Mouse (Mus musculus) monocyte, adult 2 months (primary cell): ENCODE measurements at regions not wholly inside any gene's neighbourhood (a gene's known extent, or its start where the extent isn't known, plus 50 kb on each side); places are given as distances from the start of the nearest gene placed in this dataset.

Experiments
- DNase-seq, 2 experiments: peaks; one replicate each; pipeline ENCODE4 v3.0.0; 2022; ENCODE audit warnings: low spot score in 2 of 2, low read depth in 1 of 2

DNA sequence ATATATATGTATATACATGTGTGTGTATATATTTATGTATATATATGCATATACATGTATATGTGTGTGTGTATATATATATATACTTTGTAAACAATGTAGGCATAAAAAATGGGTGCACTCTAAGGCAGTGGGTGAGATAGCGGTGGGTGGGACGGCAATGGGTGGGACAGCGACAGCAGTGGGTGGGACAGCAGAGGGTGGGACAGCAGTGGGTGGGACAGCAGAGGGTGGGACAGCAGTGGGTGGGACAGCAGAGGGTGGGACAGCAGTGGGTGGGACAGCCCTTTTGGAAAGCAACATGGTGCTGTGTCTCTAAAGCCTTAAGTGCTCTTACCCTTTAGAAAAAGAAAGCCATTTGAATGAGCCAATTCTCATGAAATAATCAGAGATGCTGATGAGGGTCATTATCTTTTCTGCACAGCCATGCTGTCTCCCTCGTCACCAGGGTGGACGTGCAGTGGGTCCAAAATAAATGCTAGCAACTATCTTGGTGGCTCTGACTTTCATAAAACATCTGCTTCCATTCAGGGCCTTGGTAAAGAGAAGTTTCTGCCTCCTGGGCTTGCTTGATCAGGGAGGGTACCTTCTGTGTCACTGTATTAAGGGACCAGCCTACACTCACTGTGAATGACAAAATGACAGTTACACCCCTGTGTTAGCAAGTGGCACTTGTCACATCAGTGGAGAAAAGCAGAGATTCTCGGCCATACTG is 119.3 kb upstream of the Slc44a1 start:
- DNase-seq = no peak

DNA sequence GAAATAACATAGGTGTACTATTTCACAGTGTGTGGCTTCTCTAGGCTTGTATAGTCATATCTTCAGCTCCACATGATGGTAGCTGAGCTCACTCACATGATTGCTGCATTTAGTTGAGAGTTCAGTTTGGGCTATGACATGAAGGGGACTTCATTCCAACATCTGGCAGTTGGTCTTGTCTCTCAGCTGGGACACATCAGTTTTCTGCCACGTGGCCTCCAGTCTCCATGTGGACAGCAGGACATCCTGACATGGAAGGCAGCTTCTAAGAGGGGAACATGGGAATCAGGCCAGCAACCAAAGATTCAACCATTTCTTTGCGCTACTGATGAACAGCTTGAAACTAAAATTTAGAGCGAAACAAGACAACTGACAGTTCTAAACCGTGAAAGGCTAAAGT is 121.2 kb upstream of the Slc44a1 start:
- no peak for DNase-seq

DNA sequence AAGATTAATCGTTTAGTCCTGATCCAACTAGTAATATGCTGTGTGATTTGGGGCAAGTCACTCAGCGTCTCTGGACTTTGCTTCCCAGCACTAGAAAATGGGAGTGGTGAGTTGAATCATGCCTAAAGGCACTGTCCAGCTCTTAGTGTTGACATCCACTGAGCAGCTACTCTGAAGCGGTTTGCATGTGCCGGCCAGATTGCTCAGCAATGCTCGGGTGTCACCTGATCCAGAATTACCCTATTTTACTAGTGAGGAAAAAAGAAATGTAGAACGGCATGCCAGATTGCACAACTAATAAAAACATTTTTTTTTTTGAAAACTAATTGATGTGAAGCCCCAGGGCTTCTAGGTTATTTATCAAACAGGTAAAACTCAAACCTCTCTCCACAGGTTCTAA is 122.0 kb upstream of the Slc44a1 start:
- DNase-seq = no peak

DNA sequence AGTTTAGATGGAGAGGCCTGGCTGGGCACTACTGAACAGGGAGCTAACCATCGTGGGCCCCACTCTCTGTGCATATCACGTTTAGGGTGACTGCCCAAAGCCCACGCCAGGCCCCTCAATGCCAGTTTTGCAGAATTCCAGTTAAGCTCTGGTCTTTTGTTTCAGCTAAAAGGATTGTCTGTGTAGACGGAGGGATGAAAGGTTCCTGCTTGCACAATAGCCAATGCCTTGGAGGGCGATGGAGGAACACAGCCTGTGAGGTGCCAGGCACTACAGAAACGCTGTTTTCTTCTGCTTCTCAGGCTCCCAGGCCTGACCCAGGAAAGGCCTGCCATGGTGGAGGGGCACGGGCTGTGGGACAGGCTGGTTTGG is 122.8 kb upstream of the Slc44a1 start:
- DNase-seq = no peak

DNA sequence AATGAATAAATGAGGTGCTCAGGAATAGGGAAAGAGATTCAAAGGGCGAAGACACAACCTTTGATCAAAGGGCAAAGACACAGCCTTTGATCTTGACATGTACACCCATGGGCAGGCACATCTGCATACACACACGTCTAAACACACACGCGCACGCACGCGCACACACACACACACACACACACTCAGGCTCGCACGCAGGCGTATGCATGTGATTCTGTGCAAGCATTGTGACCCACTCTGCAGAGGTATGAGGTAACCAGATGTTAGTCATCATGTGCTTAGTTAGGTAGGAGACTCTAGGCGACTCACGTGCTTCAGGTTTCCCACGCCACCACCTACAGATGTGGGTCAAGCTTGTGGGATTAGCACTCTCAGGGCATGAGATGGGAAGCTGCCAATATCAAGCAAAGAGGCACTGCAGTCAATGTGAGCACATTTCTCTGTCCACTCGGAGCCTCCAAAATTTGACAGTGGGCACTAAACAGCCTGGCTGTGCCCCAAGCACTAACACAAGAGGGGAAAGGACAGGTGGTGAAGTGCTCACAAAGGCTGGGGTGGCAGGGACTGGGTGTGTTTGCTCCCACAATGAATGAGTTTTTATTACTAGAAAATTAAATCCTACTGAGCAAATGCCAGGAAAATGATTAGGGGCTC is 123.3 kb upstream of the Slc44a1 start:
- no peak for DNase-seq

DNA sequence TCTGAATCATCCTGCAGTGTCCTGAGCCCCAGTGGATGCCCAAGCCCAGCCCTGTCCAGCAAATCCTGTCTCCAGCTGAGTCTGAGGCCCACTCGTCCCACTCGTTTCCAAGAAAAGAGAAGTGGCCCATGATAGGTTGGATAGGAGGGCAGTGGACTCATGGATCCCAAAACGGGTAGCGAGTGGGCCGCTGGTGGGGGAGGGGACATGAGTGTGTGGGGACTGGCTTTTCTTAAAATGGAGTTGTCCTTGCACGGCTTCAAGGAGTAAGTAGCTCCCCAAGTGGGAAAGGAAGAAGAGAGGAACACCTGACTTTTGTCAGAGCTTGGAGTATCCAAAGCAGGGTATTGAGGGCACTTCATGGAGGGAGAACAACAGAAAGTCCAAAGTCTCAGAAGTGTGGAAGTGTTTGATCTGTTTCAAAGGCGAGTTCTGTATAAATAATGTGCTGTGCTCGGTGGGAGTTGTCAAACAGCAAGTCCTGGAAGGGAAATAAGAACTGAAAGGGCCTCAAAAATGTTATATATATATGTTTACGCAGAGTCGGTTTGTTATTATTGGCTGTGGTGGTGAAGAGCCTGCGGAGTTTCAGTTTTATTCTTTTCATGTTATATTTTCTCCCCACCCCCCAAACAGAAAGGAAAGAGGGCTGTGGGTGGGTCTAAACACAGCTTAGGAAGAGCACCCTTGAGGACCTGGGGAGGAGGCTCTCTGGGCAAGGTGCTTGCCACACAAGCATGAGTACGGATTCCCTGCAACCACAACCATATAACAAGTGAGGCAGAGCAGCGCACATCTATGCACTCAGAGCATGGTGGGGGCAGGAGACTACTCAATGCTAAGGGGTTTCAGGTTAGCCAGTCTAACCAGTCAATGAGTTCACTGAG is 124.1 kb upstream of the Slc44a1 start:
- DNase-seq = no peak

DNA sequence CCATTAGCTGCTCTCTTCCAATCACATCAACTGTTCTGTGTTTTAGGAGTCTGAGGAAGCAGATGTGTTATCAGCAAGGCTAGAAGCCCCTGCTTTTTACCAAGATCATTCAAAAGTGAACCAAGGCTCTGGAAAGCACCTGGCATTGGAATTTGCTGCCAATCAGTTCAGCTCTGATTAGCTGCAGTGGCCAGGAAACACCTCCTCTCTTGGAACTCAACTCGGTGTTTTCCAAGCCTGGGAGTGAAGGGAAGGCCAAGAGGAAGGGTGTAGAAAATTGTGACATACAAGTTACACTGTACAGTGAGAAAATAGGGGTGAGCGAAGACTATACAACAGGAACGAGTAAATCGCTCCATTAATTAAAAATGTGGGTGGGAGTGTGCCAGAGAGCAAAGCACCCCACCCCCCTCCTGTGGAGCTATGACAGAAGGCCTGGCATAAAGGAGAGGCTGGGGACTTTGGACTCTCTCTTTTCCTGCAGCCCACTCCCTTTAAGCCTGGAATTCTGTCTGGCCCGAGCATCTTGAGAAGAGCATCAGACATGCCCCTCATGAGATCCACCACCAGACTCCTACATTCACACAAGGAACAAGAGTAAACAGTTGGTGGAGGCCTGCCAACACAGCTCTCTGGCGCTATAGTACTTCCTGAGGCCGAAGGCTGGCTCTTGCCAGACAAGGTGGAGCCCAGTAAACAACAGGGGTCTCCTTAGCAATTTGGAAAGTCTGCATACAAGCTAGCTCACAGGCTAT is 124.9 kb upstream of the Slc44a1 start:
- DNase-seq = no peak

DNA sequence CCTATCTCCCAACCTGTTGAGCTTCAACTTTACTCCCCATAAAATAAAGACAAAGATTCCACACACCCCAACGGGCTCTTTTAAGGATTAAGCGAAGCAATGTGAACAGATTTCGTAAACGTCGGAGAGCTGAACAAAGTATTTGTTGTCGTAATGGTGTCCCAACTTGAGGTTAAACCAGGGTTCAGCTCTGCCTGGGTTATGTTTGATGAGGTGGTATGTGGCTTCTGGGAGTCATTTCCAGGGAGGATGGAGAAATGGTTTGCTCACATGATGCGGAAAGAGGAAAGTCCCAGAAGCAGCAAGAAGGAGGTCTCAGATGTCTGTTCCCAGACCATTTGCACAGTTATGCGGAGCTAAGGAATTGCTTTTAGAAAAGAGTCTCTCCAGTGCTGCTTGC is 126.1 kb upstream of the Slc44a1 start:
- DNase-seq = no peak

DNA sequence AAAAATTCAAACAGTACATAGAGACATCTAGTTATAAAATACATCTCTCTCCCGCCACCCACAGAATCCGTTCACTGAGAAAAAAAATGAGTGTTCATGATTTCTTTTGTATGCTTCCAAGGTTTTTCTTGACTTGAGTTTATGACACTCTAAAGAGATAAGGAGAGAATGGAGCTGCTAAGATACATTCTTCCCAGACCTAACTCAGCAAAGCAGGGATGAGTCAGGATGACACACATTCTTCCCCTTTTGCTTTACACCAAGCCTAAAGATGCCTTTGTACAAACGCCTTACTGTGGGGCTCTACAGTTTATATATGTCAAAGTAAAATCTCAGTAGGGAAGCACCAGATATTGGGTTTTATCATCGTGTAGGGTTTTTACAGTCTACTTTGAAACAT is 133.1 kb upstream of the Slc44a1 start:
- no peak for DNase-seq

DNA sequence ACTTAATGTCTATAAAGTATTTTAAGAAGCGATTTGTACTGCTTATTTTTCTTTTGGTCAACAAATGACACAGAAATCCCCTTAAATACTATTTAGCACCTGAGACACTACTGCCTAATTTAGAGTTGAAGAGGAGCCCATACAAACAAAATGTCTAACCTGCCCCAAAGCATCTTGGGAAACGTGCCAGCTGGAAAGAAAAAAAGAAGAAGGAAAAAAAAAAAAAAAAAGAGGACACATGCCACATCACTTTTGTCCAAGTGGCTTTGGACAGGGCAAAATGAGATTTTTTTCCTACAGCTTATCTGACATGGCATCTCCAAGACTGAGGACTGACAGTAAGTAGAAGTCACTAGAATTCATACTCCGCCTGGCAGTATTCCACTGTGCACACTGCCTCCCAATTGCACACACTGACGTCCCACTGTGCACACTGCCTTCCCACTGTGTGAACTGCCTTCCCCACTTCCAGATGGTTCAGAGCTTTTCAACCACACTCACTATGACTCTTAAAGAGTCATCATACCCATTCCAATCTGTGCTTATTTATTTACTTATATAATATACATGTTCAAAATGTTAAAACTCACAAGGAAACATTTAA is 135.3 kb upstream of the Slc44a1 start:
- no peak for DNase-seq

DNA sequence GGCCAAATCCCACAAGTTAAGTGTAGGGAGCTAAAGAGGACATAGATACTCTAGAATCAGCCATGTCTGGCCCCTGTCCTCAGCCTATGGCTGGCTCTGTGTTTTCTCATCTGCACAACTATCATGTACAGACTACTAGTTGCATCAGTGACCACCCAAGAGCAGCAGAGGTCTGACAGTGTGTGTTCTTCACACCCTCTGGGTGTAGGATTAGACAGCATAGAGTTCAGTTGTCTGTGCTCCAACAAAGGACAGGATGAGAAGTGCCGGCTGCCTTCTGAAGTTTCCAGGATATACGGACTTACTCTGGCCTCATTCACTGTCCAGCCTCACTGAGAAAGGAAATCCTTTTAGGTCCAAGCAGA is 135.9 kb upstream of the Slc44a1 start:
- no peak for DNase-seq

DNA sequence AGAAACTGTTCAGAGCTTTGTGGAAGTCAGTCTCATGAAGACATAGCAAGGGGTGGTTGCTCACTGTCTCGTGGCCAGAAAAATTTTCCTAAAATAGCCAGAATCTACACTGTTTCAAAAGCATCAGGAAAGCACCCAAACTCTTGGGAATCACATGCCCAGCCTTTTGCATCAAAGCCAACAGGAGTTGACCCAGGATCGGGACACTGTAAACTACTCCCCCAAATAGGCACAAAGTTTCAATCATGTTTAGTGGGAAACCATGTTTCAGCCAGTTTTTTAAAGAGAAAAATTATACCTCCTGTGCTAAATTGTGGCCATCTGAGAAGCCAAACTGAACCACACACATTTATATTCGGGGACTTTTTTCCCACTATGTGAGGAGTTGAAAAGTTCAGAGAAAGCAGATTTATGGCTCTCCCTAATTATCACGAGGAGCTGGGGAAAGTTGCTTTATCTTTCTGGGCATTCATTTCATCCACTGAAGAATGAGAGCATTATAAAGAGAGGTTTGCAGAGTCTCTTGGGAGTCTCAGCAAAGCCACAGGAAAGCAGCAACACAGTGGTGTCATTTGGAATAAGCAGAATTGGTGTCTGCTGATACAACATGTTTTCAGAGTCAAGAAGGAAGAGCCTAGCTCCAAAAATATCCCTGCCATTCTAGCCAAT is 136.5 kb upstream of the Slc44a1 start:
- no peak for DNase-seq

DNA sequence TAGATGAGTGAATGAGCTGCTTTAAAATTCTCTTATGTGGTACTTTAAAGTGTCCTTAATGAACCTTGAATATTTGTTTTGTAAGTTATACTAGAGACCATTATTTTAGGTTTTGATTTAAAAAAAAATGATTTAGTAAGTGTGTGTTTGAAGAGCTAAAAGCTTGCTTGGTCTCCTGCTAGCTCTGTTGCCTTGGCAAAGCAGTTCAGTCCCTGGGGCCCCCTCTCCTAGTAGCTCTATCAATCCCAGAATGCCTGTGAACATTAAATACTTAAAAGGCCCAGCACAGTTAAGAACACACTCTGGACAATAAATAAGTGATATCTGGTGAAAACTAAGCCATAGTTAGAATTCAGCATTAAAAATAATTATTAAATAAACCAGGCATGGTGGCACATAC is 138.3 kb upstream of the Abca1 start:
- DNase-seq = no peak

DNA sequence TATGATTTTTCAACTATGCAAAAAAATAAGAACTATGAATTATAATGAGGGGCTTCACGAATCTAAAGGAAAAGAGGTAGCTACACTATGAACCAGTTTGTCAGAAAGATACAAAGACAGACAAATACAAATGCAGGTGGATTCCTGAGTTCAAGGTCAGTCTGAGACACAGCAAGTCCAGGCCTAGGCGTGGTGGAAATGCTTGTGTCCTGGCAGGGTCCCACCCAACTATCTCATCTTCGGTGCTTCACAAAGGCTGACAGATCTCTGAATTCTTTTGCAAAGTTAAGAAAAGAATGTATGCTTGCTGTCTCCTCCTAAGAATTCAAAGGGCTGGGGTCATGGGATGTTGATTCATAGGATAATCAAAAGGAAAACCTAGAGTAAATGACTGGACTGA is 132.9 kb upstream of the Abca1 start:
- DNase-seq = no peak

DNA sequence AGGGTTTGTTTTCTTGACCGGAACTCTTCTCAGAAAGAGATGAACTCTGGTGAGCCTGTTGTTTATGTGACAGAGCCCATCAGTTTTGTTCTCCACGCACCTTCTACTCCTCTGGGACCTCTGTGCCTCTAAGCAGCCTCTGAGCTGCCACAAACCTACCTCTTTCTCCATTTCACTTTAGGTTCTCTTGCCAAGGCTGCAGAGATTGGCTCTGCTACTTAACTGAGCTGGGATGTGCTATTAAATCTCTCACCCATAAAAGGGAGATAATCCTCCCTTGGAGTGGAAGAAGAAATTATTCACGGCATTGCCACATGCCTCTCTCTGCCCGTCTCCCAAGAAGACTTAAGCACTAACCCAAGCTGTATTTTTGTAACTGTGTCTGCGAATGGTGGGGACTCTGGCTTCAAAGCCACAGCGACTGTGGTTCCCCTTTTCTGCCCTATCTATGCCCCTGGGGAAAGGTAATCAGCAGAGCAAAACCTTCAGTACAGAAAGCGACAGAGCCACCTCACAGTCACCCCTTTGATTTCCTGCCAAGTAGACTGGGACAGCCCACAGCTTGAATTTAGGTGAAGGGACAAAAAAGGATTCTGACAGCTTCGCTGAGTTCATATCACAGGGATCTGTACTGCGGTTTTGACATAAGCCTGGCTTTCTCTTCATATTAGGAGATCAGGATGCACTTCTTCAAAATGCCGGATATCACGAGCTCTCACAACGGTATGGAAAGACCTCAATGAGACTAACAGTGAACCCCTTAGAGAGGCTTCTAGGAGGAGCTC is 118.2 kb upstream of the Abca1 start:
- DNase-seq = no peak

DNA sequence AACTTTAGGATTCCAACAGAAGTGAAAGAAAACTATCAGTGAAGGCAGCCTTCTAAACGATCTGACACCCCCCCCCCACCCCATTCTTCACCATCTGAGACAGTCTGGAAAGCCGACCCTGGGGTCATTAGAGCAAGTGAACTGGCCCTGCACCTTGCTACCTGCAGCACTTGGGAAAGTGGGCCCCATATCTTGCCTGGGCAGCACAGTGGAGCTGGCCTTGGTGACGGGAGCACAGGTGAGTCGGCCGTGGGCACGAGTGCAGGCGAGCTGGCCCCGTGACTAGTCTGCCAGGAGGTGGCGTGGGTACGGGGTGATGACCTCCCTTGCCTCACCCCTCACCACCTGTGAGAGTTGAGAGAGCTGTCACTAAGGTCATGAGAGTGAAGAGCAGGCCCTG is 110.7 kb upstream of the Abca1 start:
- no peak for DNase-seq

DNA sequence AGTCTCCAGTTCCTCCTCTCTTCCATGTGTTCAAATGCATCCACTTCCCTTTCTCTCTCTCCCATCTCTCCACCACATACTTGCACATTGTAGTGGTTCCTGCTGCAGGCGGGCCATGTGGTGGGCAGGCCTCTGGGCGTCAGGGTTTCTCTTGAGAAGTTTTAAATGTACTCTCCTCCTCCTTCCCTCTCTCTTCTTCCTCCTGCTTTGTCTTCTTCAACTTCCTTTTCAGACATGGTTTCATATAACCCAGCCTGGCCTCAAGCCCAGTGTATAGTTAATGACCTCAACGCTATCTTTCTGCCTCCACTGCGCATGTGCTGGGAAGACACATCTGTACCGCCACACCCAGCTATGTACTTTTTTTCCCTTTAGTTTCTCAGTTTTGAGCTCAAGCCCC is 110.3 kb upstream of the Abca1 start:
- no peak for DNase-seq

DNA sequence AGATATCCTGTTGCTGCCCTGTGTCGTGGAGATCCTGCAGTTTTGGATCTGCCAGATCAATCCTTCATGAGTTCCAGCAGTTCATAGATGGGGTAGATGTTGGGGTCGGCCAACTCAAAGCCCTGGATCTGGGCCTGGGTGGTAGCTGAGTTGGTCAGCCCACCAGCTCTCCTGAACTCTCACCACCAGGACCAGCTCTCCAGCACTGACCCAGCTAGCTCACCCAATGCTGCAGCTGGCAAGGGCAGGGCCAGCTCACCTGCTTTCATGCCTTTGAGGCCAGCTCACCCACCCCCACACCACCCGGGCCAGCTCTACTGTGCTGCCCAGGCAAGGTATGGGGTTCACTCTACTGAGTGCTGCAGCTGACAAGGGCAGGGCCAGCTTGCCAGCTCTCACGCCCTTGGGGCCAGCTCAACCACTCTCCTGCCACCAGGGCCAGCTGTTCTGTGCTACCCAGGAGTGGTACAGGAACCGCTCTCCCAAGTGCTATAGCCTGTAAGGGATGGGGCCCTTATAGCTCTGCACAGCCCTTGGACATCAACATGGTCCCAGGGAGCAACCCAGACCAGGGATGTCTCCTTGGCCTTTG is 109.7 kb upstream of the Abca1 start:
- no peak for DNase-seq

DNA sequence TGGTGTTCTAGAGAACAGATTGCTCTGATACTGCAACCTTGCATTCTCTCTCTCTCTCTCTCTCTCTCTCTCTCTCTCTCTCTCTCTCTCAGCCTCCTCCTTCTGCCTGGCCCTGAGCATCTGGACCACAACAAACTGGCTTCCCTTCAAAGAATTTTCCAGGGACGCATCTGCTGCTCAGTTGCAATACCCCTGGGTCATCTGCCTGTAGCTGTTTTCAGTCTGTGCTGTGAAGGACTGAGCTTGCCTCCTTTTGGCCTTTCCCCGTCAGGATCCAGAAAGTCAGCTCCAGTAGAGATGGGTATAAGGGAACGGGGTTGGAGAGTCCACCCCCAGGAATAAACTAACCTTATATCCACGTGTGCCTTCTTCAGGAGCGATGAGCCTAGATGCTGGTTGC is 105.2 kb upstream of the Abca1 start:
- DNase-seq = no peak
